Mouse (Mus musculus) neural tube, embryonic 14.5 days (tissue): ENCODE measurements at regions not wholly inside any gene's neighbourhood (a gene's known extent, or its start where the extent isn't known, plus 50 kb on each side); places are given as distances from the start of the nearest gene placed in this dataset.

ENCODE experiments used
- ATAC-seq: fragments of 200-750 bp; cut with Nextera tagmentation; 2 replicates; pipeline ENCODE4 v1.8.0; 2017; ENCODE audit warnings: low read depth, mild to moderate bottlenecking, moderate TSS enrichment, moderate library complexity
- H3K27ac ChIP-seq: fragments of 300-500 bp; sonication (generic); 2 replicates; pipeline ENCODE4 v1.5.1; 2014; ENCODE audit warnings: low read depth, mild to moderate bottlenecking, control low read depth, low read length, moderate library complexity, mixed read lengths
- H3K27me3 ChIP-seq: fragments of 300-500 bp; sonication (generic); 2 replicates; pipeline ENCODE4 v1.6.1; 2014; ENCODE audit warnings: low read length; ENCODE audit not compliant: control insufficient read depth, insufficient read depth
- H3K36me3 ChIP-seq: fragments of 300-500 bp; sonication (generic); 2 replicates; pipeline ENCODE4 v1.6.1; 2014; ENCODE audit warnings: low read length, mixed read lengths; ENCODE audit not compliant: control insufficient read depth, insufficient read depth
- H3K4me1 ChIP-seq: fragments of 300-500 bp; sonication (generic); 2 replicates; pipeline ENCODE4 v1.6.1; 2014; ENCODE audit warnings: low read length; ENCODE audit not compliant: control insufficient read depth, insufficient read depth
- H3K4me2 ChIP-seq: fragments of 300-500 bp; sonication (generic); 2 replicates; pipeline ENCODE4 v1.6.1; 2014; ENCODE audit warnings: mild to moderate bottlenecking, low read depth, low read length, control low read depth
- H3K4me3 ChIP-seq: fragments of 300-500 bp; sonication (generic); 2 replicates; pipeline ENCODE4 v1.5.1; 2014; ENCODE audit warnings: low read depth, low read length, control low read depth, mixed read lengths
- H3K9ac ChIP-seq: fragments of 300-500 bp; sonication (generic); replicated peaks from 2 replicates; pipeline ENCODE4 v1.6.1; 2014; ENCODE audit warnings: low read depth, mild to moderate bottlenecking, control low read depth, low read length, mixed read lengths
- H3K9me3 ChIP-seq: fragments of 300-500 bp; sonication (generic); 2 replicates; pipeline ENCODE4 v1.6.1; 2016; ENCODE audit warnings: low read length; ENCODE audit not compliant: control insufficient read depth
- WGBS: fragments of 180-500 bp; shearing (Covaris S2); extraction: QIAGEN DNeasy Blood & Tissue Kit; methylation state at CpG from one replicate; pipeline ENCODE4 v1.1.7; 2014; 5-methylcytosine and 5-hydroxymethylcytosine counted together

- H3K4me3 ChIP-seq, result peak overlapping the region; percentile 11; the same call in 1 of the 2 replicates
- no peaks in the 10 kb centered on the region for H3K27me3 ChIP-seq
- H3K9ac ChIP-seq, result no peak overlapping the region
- H3K36me3 ChIP-seq, result no peaks in the 10 kb centered on the region
- H3K4me2 ChIP-seq, result peak overlapping the region; percentile 50
- peak; percentile 84 for ATAC-seq
- peaks cover 11% of the 10 kb centered on the region; the same call in 1 of the 2 replicates for H3K4me1 ChIP-seq
- H3K27ac ChIP-seq, result no peak overlapping the region
- no peaks in the 10 kb centered on the region for H3K9me3 ChIP-seq
- 24% methylated on average over 20 of the region's 20 CpGs for WGBS
These were observed 89.4 kb upstream of the 1700016C15Rik start for GRCm38 (mm10) chr1:177639931-177640846.

- Histone ChIP-seq H3K4me2 (no peak overlapping the region), H3K4me3 (no peak overlapping the region), H3K4me1 (peaks cover 11% of the 10 kb centered on the region; the same call in 1 of the 2 replicates), H3K27me3 (no peaks in the 10 kb centered on the region), H3K27ac (no peak overlapping the region), H3K9ac (no peak overlapping the region), H3K9me3 (no peaks in the 10 kb centered on the region), H3K36me3 (no peaks in the 10 kb centered on the region)
- ATAC-seq, result no peak
- WGBS, result 78% methylated on average over 10 of the region's 10 CpGs
These were observed 86.7 kb upstream of the 1700016C15Rik start for GRCm38 (mm10) chr1:177642712-177643467.

GRCm38 (mm10) chr1:177643662-177644061 is 86.0 kb upstream of the 1700016C15Rik start:
- Histone ChIP-seq H3K9ac (no peak overlapping the region), H3K4me2 (no peak overlapping the region), H3K27ac (no peak overlapping the region), H3K4me3 (no peak overlapping the region), H3K4me1 (peaks cover 11% of the 10 kb centered on the region; the same call in 1 of the 2 replicates), H3K9me3 (no peaks in the 10 kb centered on the region), H3K27me3 (no peaks in the 10 kb centered on the region), H3K36me3 (no peaks in the 10 kb centered on the region)
- whole genome bisulfite sequencing, result 83% methylated on average over 3 of the region's 3 CpGs
- ATAC-seq, result no peak

- no peaks in the 10 kb centered on the region for H3K9me3 ChIP-seq
- no peak overlapping the region for H3K27ac ChIP-seq
- no peaks in the 10 kb centered on the region for H3K27me3 ChIP-seq
- no peak for ATAC-seq
- no peak overlapping the region for H3K4me2 ChIP-seq
- H3K4me1 ChIP-seq, result peaks cover 11% of the 10 kb centered on the region; the same call in 1 of the 2 replicates
- no peak overlapping the region for H3K9ac ChIP-seq
- H3K36me3 ChIP-seq, result no peaks in the 10 kb centered on the region
- WGBS, result 83% methylated on average over 4 of the region's 4 CpGs
- H3K4me3 ChIP-seq, result no peak overlapping the region
These were observed 85.4 kb upstream of the 1700016C15Rik start for GRCm38 (mm10) chr1:177644214-177644613.

GRCm38 (mm10) chr1:177645327-177645726 is 84.3 kb upstream of the 1700016C15Rik start:
- no peaks in the 10 kb centered on the region for H3K27me3 ChIP-seq
- no peak overlapping the region for H3K4me2 ChIP-seq
- no peak for ATAC-seq
- no peak overlapping the region for H3K4me3 ChIP-seq
- H3K36me3 ChIP-seq, result no peaks in the 10 kb centered on the region
- no peaks in the 10 kb centered on the region for H3K9me3 ChIP-seq
- no peak overlapping the region for H3K27ac ChIP-seq
- WGBS, result 64% methylated on average over 4 of the region's 4 CpGs
- H3K4me1 ChIP-seq, result peaks cover 7% of the 10 kb centered on the region; the same call in 1 of the 2 replicates
- no peak overlapping the region for H3K9ac ChIP-seq

GRCm38 (mm10) chr1:177645897-177646535 is 83.6 kb upstream of the 1700016C15Rik start:
- Histone ChIP-seq H3K27ac (no peak overlapping the region), H3K4me1 (peaks cover under 1% of the 10 kb centered on the region; the same call in 1 of the 2 replicates), H3K4me3 (no peak overlapping the region), H3K4me2 (no peak overlapping the region), H3K36me3 (no peaks in the 10 kb centered on the region), H3K9ac (no peak overlapping the region), H3K27me3 (no peaks in the 10 kb centered on the region), H3K9me3 (no peaks in the 10 kb centered on the region)
- WGBS, result 68% methylated on average over 5 of the region's 5 CpGs
- peak; percentile 46; the same call in 1 of the 2 replicates for ATAC-seq

- WGBS, result 97% methylated on average over 1 of the region's 1 CpGs
- no peaks in the 10 kb centered on the region for H3K36me3 ChIP-seq
- no peak for ATAC-seq
These were observed 81.7 kb upstream of the 1700016C15Rik start for GRCm38 (mm10) chr1:177647876-177648275.

GRCm38 (mm10) chr1:177648974-177649373 is 80.6 kb upstream of the 1700016C15Rik start:
- Histone ChIP-seq H3K27me3 (no peaks in the 10 kb centered on the region), H3K4me2 (no peak overlapping the region), H3K27ac (no peak overlapping the region), H3K4me3 (no peak overlapping the region), H3K4me1 (no peaks in the 10 kb centered on the region), H3K36me3 (no peaks in the 10 kb centered on the region), H3K9me3 (no peaks in the 10 kb centered on the region), H3K9ac (no peak overlapping the region)
- WGBS, result 92% methylated on average over 4 of the region's 4 CpGs
- ATAC-seq, result no peak

More at GRCm38 (mm10) chr1:177647876-177648275, 81.7 kb upstream of the 1700016C15Rik start:
- H3K9me3 ChIP-seq, result no peaks in the 10 kb centered on the region
- H3K27ac ChIP-seq, result no peak overlapping the region
- H3K9ac ChIP-seq, result no peak overlapping the region
- H3K27me3 ChIP-seq, result no peaks in the 10 kb centered on the region
- no peak overlapping the region for H3K4me3 ChIP-seq
- no peak overlapping the region for H3K4me2 ChIP-seq
- no peaks in the 10 kb centered on the region for H3K4me1 ChIP-seq
